In genomic region chr15:79368861-79369440, GRCm38 (mm10) we compare ENCODE assay signal across 11 mouse cellular contexts. TPM values are rescaled to one million over a fixed set of nuclear protein-coding genes. Genes with fewer than 3 reads are reported as not detected.
DNase-seq lines count a peak whose midpoint lies in the region; ATAC-seq lines count a peak whose summit lies in the region.
"Had no signal": no experiment of that assay in that cellular context is flagged by ENCODE, and none has a peak within 500 bp of the region (broad histone marks: within the 10 kb centered on the region; RNA-seq: fewer than 3 reads in every experiment).

No protein-coding gene starts in this region.

- DNase-seq in forebrain, embryonic 10.5 days (ENCODE audit: extremely low spot score, low spot score) = no peak
- DNase-seq in urinary bladder, postnatal 36 days (ENCODE audit: low spot score in 2 of 2) = peak; percentile 46 to 48
- no peak for DNase-seq in urinary bladder, postnatal 10 days (ENCODE audit: low spot score)
- DNase-seq in right cerebral cortex, postnatal 10 days (ENCODE audit: low spot score in 2 of 2) = no peak
- DNase-seq in layer of hippocampus, adult 9-11 months = no peak
- DNase-seq in right cerebral cortex, postnatal 14 days = no peak
- DNase-seq: cerebellum, adult 8-10 months had no signal

- no peak overlapping the region for H3K9ac ChIP-seq in forebrain, embryonic 12.5 days
- no peak overlapping the region for H3K9ac ChIP-seq in liver, embryonic 16.5 days (ENCODE audit: low read depth, low read length)

- 0 out of 2 replicates have a peak overlapping the region, but pooled peaks have one; percentile 6 for H3K27ac ChIP-seq in forebrain, embryonic 10.5 days
- no peak overlapping the region for H3K27ac ChIP-seq in forebrain, embryonic 12.5 days
- 0 out of 2 replicates have a peak overlapping the region, but pooled peaks have one; percentile 30 for H3K27ac ChIP-seq in liver, embryonic 16.5 days (ENCODE audit: low read length)

- ATAC-seq in forebrain, embryonic 12.5 days (ENCODE audit: low FRiP score) = no peak
- ATAC-seq in liver, embryonic 16.5 days (ENCODE audit: low read depth) = peak; percentile 40

- H3K4me3 ChIP-seq in forebrain, embryonic 10.5 days = no peak overlapping the region
- no peak overlapping the region for H3K4me3 ChIP-seq in forebrain, embryonic 12.5 days (replicated peaks)
- H3K4me3 ChIP-seq in liver, embryonic 16.5 days (ENCODE audit: low read depth, low read length) = no peak overlapping the region
- H3K4me3 ChIP-seq: megakaryocyte, embryonic 14.5 days had no signal

- H3K4me1 ChIP-seq in forebrain, embryonic 10.5 days = peaks cover 25% of the 10 kb centered on the region
- no peaks in the 10 kb centered on the region for H3K4me1 ChIP-seq in forebrain, embryonic 12.5 days
- H3K4me1 ChIP-seq in liver, embryonic 16.5 days (ENCODE audit: control insufficient read depth, low read depth, low read length) = peaks cover 19% of the 10 kb centered on the region

- H3K36me3 ChIP-seq in forebrain, embryonic 10.5 days (replicated peaks) = peaks cover 91% of the 10 kb centered on the region
- peaks cover 77% of the 10 kb centered on the region for H3K36me3 ChIP-seq in forebrain, embryonic 12.5 days (replicated peaks)
- H3K36me3 ChIP-seq in liver, embryonic 16.5 days (ENCODE audit: control insufficient read depth, insufficient read depth) = no peaks in the 10 kb centered on the region

- WGBS in forebrain, embryonic 10.5 days = 89% methylated on average over 8 of the region's 8 CpGs
- 89% methylated on average over 8 of the region's 8 CpGs for WGBS in forebrain, embryonic 12.5 days
- WGBS in liver, embryonic 16.5 days (ENCODE audit: insufficient replicate concordance) = 62% methylated on average over 8 of the region's 8 CpGs

- no peaks in the 10 kb centered on the region for H3K27me3 ChIP-seq in forebrain, embryonic 10.5 days (ENCODE audit: poor library complexity, severe bottlenecking)
- no peaks in the 10 kb centered on the region for H3K27me3 ChIP-seq in forebrain, embryonic 12.5 days
- H3K27me3 ChIP-seq in liver, embryonic 16.5 days (ENCODE audit: control insufficient read depth, insufficient read depth, low read depth, low read length) = no peaks in the 10 kb centered on the region
- H3K27me3 ChIP-seq: megakaryocyte, embryonic 14.5 days; Patski had no signal

- no peak overlapping the region for H3K4me2 ChIP-seq in forebrain, embryonic 12.5 days
- H3K4me2 ChIP-seq in liver, embryonic 16.5 days (ENCODE audit: low read depth, low read length) = no peak overlapping the region

- no peaks in the 10 kb centered on the region for H3K9me3 ChIP-seq in forebrain, embryonic 10.5 days
- no peaks in the 10 kb centered on the region for H3K9me3 ChIP-seq in forebrain, embryonic 12.5 days
- no peaks in the 10 kb centered on the region for H3K9me3 ChIP-seq in liver, embryonic 16.5 days (replicated peaks; ENCODE audit: control insufficient read depth, low read length)
- H3K9me3 ChIP-seq: megakaryocyte, embryonic 14.5 days had no signal

RNA-seq across cellular contexts. Expression of gene Maff, which starts 22.5 kb away (rescaled TPM):
- 1.5 and 1.6 TPM in 2 replicates for polyA plus RNA-seq in forebrain, embryonic 10.5 days (2016; fragmentation: Nextera tagmentation; extraction: Ambion mirVana)
- 1.2 and 2.0 TPM in 2 replicates for polyA plus RNA-seq in forebrain, embryonic 12.5 days (2016; fragmentation: Nextera tagmentation; extraction: Ambion mirVana)
- polyA plus RNA-seq in liver, embryonic 16.5 days (2015; fragmentation: Nextera tagmentation; extraction: Ambion mirVana) = 2.3 and 3.3 TPM in 2 replicates

RNA-seq across cellular contexts. Expression of gene Tmem184b, which starts 34.4 kb away (rescaled TPM):
- polyA plus RNA-seq in forebrain, embryonic 10.5 days (2016; fragmentation: Nextera tagmentation; extraction: Ambion mirVana) = 50.0 and 56.1 TPM in 2 replicates
- 41.3 and 43.6 TPM in 2 replicates for polyA plus RNA-seq in forebrain, embryonic 12.5 days (2016; fragmentation: Nextera tagmentation; extraction: Ambion mirVana)
- 10.4 and 12.1 TPM in 2 replicates for polyA plus RNA-seq in liver, embryonic 16.5 days (2015; fragmentation: Nextera tagmentation; extraction: Ambion mirVana)

RNA-seq across cellular contexts. Expression of gene Pla2g6, which starts 40.8 kb away (rescaled TPM):
- 20.9 and 22.8 TPM in 2 replicates for polyA plus RNA-seq in forebrain, embryonic 10.5 days (2016; fragmentation: Nextera tagmentation; extraction: Ambion mirVana)
- polyA plus RNA-seq in forebrain, embryonic 12.5 days (2016; fragmentation: Nextera tagmentation; extraction: Ambion mirVana) = 30.1 and 30.8 TPM in 2 replicates
- polyA plus RNA-seq in liver, embryonic 16.5 days (2015; fragmentation: Nextera tagmentation; extraction: Ambion mirVana) = 16.7 and 19.5 TPM in 2 replicates

Comparison
In these comparisons a context has a peak if more than half of its experiments do, and no peak if none do; other contexts are left out.
1. DNase-seq: peak in urinary bladder, postnatal 36 days (2 of 2); none in forebrain, embryonic 10.5 days (single experiment), urinary bladder, postnatal 10 days (single experiment), right cerebral cortex, postnatal 10 days (0 of 2), layer of hippocampus, adult 9-11 months (single experiment) and right cerebral cortex, postnatal 14 days (single experiment).